Mouse (Mus musculus): ENCODE results near the gene Rnf214. TPM values are rescaled to one million over a fixed set of nuclear protein-coding genes. Genes with fewer than 3 reads are reported as not detected.

Rnf214 gene
- total and polyA plus RNA-seq, 3 experiments: 12.5 to 37.1 (median 31.8) TPM

DNA sequence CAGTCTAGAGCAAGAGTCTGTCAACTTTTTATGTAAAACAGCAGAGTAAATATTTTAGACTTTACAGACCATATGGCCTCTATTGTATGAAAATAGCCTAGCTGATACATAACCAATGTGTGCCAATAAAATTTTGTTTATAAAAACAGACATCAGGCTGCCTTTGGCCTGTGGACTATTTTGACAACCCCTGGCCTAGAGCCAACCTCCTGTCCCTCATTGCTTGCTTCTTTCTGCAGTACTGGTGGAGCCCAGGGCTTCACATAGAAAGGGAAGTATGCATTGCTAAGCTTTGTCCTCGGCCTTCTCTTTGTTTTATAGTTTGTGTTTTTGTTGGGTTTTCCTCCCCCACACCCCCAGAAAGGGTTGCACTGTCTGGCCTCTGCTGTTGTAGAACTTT, 25.2 kb upstream of the Rnf214 start:
- Histone ChIP-seq H3K79me2 (replicated peaks; ENCODE audit: control insufficient read depth, insufficient read depth, low read length) (no peaks in the 10 kb centered on the region), H3K36me3 (ENCODE audit: control insufficient read depth, insufficient read depth, low read length) (no peaks in the 10 kb centered on the region), H3K27ac (no peak overlapping the region), H3K27me3 (ENCODE audit: control insufficient read depth, insufficient read depth, low read length) (no peaks in the 10 kb centered on the region), H3K9ac (ENCODE audit: low read depth, low read length) (no peak overlapping the region), H3K4me1 (ENCODE audit: control insufficient read depth, insufficient read depth, low read length) (peaks cover 3% of the 10 kb centered on the region), H3K4me3 (no peak overlapping the region)
- no peak for DNase-seq
- 18% methylated on average over 1 of the region's 1 CpGs for WGBS
- TF ChIP-seq CTCF (IDR thresholded peaks at IDR 0.05) (no peak), POLR2A (IDR thresholded peaks at IDR 0.05; ENCODE audit: insufficient read depth, low read depth, low read length) (no peak), EP300 (IDR thresholded peaks at IDR 0.05; ENCODE audit: insufficient read depth, low read depth, low read length) (no peak)
- intact Hi-C loops (cut with DNase I): no loop called here

GRCm38 (mm10) chr9:45929285-45929684, 22.6 kb upstream of the Rnf214 start:
- H3K27me3 ChIP-seq (ENCODE audit: control insufficient read depth, insufficient read depth, low read length): no peaks in the 10 kb centered on the region
- peaks cover 3% of the 10 kb centered on the region for H3K4me1 ChIP-seq (ENCODE audit: control insufficient read depth, insufficient read depth, low read length)
- no peaks in the 10 kb centered on the region for H3K79me2 ChIP-seq (replicated peaks; ENCODE audit: control insufficient read depth, insufficient read depth, low read length)
- H3K27ac ChIP-seq: no peak overlapping the region
- no peak for DNase-seq
- intact Hi-C loops (cut with DNase I): no loop called here
- TF ChIP-seq POLR2A (IDR thresholded peaks at IDR 0.05; ENCODE audit: insufficient read depth, low read depth, low read length) (no peak), EP300 (IDR thresholded peaks at IDR 0.05; ENCODE audit: insufficient read depth, low read depth, low read length) (no peak), CTCF (IDR thresholded peaks at IDR 0.05) (no peak)
- no peak overlapping the region for H3K9ac ChIP-seq (ENCODE audit: low read depth, low read length)
- no peaks in the 10 kb centered on the region for H3K36me3 ChIP-seq (ENCODE audit: control insufficient read depth, insufficient read depth, low read length)
- H3K4me3 ChIP-seq: no peak overlapping the region
- WGBS: 81% methylated on average over 5 of the region's 5 CpGs

- no peak overlapping the region for H3K4me3 ChIP-seq
- no peak overlapping the region; the same call in 1 of the 2 replicates for H3K27ac ChIP-seq
- H3K4me1 ChIP-seq (ENCODE audit: control insufficient read depth, insufficient read depth, low read length): peaks cover 6% of the 10 kb centered on the region
- H3K27me3 ChIP-seq (ENCODE audit: control insufficient read depth, insufficient read depth, low read length): no peaks in the 10 kb centered on the region
- WGBS: 26% methylated on average over 1 of the region's 1 CpGs
- intact Hi-C loops (cut with DNase I): loop anchor here (5.0 kb wide), 1 partner anchor 843 kb away; the partner anchor contains the start of gene Jaml
- no peaks in the 10 kb centered on the region for H3K79me2 ChIP-seq (replicated peaks; ENCODE audit: control insufficient read depth, insufficient read depth, low read length)
- H3K9ac ChIP-seq (ENCODE audit: low read depth, low read length): no peak overlapping the region
- H3K36me3 ChIP-seq (ENCODE audit: control insufficient read depth, insufficient read depth, low read length): peaks cover 2% of the 10 kb centered on the region
- TF ChIP-seq EP300 (IDR thresholded peaks at IDR 0.05; ENCODE audit: insufficient read depth, low read depth, low read length): no peak
- DNase-seq: peak in 1 of 2 experiments; percentile 13
Observed at GRCm38 (mm10) chr9:45919895-45920294, 13.2 kb upstream of the Rnf214 start.

- WGBS: 43% methylated on average over 5 of the region's 5 CpGs
- Histone ChIP-seq H3K4me3 (no peak overlapping the region), H3K27me3 (ENCODE audit: control insufficient read depth, insufficient read depth, low read length) (no peaks in the 10 kb centered on the region), H3K27ac (peak overlapping the region; percentile 47), H3K4me1 (ENCODE audit: control insufficient read depth, insufficient read depth, low read length) (peaks cover 6% of the 10 kb centered on the region), H3K9ac (ENCODE audit: low read depth, low read length) (no peak overlapping the region), H3K36me3 (ENCODE audit: control insufficient read depth, insufficient read depth, low read length) (peaks cover 2% of the 10 kb centered on the region), H3K79me2 (replicated peaks; ENCODE audit: control insufficient read depth, insufficient read depth, low read length) (no peaks in the 10 kb centered on the region)
- TF ChIP-seq EP300 (IDR thresholded peaks at IDR 0.05; ENCODE audit: insufficient read depth, low read depth, low read length) (no peak), POLR2A (IDR thresholded peaks at IDR 0.05; ENCODE audit: insufficient read depth, low read depth, low read length) (no peak), CTCF (IDR thresholded peaks at IDR 0.05) (no peak)
- peak; percentile 60 to 66 for DNase-seq
- intact Hi-C loops (cut with DNase I): no loop called here
Observed at GRCm38 (mm10) chr9:45917041-45917934, 10.6 kb upstream of the Rnf214 start.

GRCm38 (mm10) chr9:45915659-45916058, 8.9 kb upstream of the Rnf214 start:
- Histone ChIP-seq H3K27me3 (ENCODE audit: control insufficient read depth, insufficient read depth, low read length) (no peaks in the 10 kb centered on the region), H3K4me1 (ENCODE audit: control insufficient read depth, insufficient read depth, low read length) (peaks cover 6% of the 10 kb centered on the region), H3K27ac (no peak overlapping the region), H3K36me3 (ENCODE audit: control insufficient read depth, insufficient read depth, low read length) (peaks cover 2% of the 10 kb centered on the region), H3K9ac (ENCODE audit: low read depth, low read length) (no peak overlapping the region), H3K79me2 (replicated peaks; ENCODE audit: control insufficient read depth, insufficient read depth, low read length) (no peaks in the 10 kb centered on the region), H3K4me3 (no peak overlapping the region)
- no peak for DNase-seq
- 93% methylated on average over 2 of the region's 2 CpGs for WGBS
- intact Hi-C loops (cut with DNase I): no loop called here
- TF ChIP-seq POLR2A (IDR thresholded peaks at IDR 0.05; ENCODE audit: insufficient read depth, low read depth, low read length) (no peak), EP300 (IDR thresholded peaks at IDR 0.05; ENCODE audit: insufficient read depth, low read depth, low read length) (no peak)

GRCm38 (mm10) chr9:45911673-45912072, 5.0 kb upstream of the Rnf214 start:
- Histone ChIP-seq H3K79me2 (replicated peaks; ENCODE audit: control insufficient read depth, insufficient read depth, low read length) (peaks cover 5% of the 10 kb centered on the region), H3K36me3 (ENCODE audit: control insufficient read depth, insufficient read depth, low read length) (peaks cover 2% of the 10 kb centered on the region), H3K4me3 (no peak overlapping the region), H3K4me1 (ENCODE audit: control insufficient read depth, insufficient read depth, low read length) (peaks cover 3% of the 10 kb centered on the region), H3K9ac (ENCODE audit: low read depth, low read length) (no peak overlapping the region), H3K27ac (no peak overlapping the region), H3K27me3 (ENCODE audit: control insufficient read depth, insufficient read depth, low read length) (no peaks in the 10 kb centered on the region)
- WGBS: 59% methylated on average over 1 of the region's 1 CpGs
- peak; percentile 48 to 72 for DNase-seq
- peak; percentile 86 for TF ChIP-seq CTCF (IDR thresholded peaks at IDR 0.05)
- no peak for TF ChIP-seq POLR2A (IDR thresholded peaks at IDR 0.05; ENCODE audit: insufficient read depth, low read depth, low read length)
- TF ChIP-seq EP300 (IDR thresholded peaks at IDR 0.05; ENCODE audit: insufficient read depth, low read depth, low read length): 0 out of 2 replicates have a peak, but pooled peaks have one; percentile 11
- intact Hi-C loops (cut with DNase I): loop anchor here (1.0 kb wide), 1 partner anchor 26 kb away; no protein-coding TSS in a partner anchor
